Mouse (Mus musculus) ovary, postnatal 36 days (tissue): ENCODE measurements at regions not wholly inside any gene's neighbourhood (a gene's known extent, or its start where the extent isn't known, plus 50 kb on each side); places are given as distances from the start of the nearest gene placed in this dataset.
A peak's percentile ranks its signal among the peaks of the same experiment; 100 is the strongest.

Experiments
- DNase-seq: peaks from one replicate; pipeline ENCODE4 v3.0.0; 2022; ENCODE audit warnings: low spot score, mixed read lengths

DNA sequence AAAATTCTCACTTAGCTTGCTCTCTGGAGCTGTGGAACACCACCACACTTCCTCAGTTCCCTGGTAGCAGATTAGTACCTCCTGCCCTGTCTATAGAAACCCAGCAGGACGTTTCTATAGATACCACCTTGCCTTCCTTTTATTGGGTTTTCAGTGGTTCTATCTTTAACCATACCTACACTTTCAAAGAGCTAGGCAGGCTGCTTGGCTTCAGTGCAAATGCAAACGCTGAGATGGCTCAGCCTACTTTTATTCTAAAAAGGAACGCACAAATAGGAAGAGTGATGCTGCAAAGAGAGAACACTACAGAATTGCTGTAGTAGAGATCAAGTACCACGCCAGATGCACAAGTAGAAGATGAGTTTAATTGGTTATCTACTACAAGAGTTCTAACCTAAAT lies 120.9 kb upstream of the Ifne start:
- DNase-seq: no peak

DNA sequence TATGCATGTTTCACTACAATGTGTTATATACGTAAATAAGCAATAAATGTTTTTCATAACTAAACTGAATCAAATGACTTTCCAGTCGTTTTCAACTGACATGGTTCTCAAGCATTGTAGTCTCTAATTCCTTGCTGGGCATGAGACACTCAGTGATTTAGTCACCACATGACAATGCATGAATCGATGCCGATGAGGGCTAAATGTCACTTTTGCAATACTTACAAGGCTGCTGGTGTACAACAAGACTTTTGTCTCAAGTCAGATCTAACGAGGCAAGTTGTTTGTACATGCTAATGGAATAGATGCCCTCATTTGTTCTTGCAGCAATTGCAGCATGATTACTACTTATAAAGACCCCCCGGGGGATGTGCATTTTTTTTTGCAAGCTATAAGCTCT lies 120.2 kb upstream of the Ifne start:
- no peak for DNase-seq

DNA sequence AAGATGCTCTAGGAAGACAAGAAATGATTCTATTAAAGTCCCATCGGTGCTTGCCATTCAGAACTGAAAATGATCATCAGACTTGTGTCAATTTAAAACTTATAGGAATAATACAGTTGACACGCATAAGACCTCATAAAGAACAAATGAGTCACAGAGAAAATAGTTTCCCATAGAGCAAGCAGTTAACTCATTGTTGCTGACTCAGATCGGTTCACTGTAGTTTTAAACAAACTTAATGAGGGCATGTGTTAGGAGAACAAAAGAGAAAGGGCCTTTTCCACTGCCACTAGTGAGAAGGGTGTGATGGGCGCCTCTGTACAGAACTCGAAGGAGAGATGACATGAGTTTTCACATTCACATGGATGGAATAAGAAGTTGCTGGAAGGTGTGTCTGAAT lies 118.3 kb upstream of the Ifne start:
- no peak for DNase-seq

DNA sequence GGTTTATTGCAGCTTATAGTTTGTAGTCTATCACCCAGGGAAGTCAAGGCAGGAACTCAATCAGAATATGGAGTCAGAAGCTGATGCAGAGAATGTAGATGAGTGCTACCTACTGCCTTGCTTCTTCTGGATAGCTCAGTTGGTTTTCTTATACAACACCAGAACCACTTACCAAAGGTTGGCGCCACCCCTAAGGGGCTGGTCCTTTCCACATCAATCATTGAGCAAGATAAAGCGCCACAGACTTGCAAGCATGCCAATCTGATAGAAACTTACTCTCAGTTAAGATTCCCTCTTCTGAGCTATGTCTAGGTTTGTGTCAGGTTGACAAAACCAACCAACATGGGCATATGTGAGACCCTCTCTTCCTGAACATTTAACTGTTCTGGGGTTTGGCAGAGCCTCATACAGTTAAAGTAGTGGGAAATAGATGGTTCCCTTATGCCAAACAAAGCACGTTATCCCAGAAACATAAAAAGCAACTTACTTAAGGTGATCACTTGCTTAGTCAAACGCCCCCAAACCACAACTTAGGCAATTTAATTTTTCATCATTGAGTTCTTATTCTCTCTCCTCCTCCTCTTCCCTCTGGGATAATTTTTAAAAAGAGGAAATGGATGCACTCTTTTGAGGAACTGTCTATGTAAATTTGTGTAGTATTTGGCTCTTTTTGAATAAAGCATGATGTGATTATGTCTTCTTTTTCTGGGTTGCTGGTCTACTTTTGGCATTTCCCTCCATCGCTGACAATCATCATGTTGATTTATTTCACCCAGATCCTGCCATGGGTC lies 115.3 kb upstream of the Ifne start:
- DNase-seq: no peak

DNA sequence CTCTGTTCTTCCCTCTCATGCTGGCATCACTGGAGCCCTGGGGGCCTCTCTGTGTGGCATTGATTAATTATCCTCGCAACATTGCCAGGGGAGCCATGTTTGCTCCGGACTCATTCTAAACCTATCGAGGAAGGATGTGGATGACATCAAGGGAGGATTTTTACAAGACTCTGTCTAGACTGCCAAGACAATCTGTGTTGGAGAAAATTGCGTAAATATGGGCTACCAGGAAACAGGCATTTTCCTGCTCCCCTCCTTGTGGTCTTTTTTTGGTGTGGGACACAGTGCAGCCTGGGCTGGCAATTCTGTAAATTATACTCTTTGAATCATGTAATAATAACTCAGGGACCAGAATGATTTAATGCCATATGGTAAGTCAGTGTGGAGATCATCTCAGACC lies 114.5 kb upstream of the Ifne start:
- no peak for DNase-seq

DNA sequence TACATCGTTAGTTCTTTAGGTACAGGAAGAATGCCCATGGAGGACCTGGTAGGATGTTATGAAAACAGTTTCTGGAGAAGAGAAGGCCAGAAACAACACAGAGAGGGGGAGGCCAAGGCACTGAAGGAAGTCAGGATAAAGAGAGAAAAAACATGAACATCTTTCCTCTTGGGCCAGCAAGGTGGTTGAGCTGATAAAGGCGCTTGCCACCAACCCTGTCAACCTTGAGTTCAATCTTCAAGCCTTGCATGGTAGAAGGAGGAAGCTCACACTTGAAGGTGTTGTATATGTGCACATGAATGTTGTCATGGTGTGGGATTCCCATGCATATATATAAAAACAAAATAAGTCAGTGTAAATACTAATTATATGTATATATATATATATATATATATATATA lies 112.5 kb upstream of the Ifne start:
- DNase-seq: no peak

DNA sequence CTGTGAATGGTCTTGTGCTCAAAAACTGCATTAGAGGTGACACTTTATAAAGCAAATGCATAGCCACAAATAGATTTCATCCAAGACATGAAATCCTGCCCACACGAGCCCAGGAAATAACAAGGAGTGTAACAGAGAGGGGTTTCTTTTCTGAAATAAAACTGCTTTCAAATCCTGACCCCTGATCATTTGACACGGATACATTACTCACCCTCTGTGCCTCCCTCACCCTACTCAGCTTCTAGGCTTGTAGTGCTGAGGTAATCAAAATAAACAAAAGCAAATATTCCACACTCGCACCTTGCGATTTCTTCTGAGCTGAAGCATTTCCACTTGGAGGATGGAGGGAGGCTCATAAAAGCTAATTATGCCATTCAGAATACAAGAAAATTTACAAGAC lies 108.4 kb upstream of the Ifne start:
- no peak for DNase-seq

DNA sequence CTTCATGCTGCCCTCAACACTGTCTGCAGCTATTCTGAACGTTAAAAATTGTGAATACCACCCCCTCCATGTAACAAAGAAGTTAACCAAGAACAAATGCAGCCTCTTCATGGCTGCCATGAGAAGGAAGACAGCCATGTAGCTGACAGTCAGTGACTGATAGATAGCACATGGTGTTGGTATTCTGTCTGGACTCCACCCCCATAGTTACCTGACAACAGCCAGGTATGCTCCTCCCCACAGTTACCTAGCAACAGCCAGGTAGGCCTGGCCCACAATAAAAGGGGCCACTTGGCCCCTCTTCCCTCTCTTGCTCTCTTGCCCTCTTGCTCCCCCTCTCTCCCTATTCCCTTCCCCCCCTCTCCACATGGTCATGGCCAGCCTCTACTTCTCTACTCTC lies 107.1 kb upstream of the Ifne start:
- no peak for DNase-seq

DNA sequence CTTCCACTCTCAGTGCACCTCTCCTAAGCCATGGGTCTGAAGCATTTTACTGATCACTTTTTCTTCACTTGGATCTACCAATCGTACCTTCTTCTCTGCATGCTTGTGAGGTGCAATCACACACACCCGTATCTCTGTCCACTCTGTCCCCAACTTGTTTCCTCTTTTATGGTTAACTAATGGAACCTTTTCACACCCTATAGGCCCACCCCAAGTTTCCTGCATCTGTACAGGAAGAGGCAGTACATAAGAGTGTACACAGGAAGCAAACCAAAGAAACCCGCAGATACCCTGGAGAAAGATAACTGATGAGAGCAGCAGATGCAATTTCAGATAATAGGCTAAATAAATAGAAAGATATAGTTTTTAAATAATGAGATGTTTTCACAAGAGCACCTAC lies 102.5 kb upstream of the Ifne start:
- no peak for DNase-seq

DNA sequence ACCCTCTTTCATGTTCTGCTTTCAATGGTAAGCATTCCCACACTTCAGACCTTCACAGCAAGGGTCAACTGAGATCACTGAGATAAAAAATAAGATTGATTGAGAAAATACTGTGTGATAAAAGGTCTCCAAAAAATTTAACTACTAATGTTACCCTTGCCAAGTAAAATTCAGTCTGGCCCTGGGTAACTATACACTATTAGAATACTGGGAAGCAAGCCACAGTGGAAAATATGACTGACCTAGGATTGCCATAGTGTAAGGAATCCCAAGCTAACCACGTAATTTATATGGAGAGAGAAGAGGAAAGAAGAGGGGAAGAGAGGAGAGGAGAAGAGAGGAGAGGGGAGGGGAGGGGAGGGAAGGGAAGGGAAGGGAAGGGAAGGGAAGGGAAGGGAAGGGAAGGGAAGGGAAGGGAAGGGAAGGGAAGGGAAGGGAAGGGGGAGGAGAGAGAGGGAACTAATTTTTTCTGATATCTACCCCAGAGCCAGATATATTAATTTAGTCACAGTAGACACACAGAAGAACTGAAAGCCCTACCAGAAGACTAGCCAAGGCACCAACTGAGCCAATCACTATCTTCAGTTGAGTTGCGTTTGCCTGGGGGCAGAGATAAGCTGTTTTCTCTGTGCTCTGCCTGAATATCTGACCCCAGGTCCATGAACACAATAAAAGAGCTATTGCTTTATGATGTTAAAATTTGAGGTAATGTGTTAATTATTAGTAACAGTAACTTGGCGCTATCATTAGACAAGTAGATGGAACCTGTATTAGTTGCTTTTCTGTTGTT lies 97.3 kb upstream of the Ifne start:
- DNase-seq: no peak

DNA sequence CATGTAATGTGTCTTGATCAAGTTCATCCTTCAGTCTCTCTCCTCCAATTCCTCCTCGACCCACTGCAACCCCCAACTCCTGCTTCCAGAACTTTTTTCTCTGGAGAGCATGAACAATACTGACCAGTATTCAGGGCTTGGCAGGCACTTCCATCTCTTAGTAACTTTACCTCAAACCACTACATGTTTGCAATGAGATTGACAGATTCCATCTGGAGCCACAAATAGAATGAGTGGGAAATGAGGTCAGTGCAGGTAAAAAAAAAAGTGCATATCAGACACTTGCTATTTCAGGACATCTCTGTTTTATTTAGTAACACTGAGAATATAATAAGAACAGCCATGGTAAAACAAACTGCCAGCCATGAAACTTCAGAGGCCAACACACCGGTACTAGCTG lies 94.5 kb upstream of the Ifne start:
- no peak for DNase-seq

DNA sequence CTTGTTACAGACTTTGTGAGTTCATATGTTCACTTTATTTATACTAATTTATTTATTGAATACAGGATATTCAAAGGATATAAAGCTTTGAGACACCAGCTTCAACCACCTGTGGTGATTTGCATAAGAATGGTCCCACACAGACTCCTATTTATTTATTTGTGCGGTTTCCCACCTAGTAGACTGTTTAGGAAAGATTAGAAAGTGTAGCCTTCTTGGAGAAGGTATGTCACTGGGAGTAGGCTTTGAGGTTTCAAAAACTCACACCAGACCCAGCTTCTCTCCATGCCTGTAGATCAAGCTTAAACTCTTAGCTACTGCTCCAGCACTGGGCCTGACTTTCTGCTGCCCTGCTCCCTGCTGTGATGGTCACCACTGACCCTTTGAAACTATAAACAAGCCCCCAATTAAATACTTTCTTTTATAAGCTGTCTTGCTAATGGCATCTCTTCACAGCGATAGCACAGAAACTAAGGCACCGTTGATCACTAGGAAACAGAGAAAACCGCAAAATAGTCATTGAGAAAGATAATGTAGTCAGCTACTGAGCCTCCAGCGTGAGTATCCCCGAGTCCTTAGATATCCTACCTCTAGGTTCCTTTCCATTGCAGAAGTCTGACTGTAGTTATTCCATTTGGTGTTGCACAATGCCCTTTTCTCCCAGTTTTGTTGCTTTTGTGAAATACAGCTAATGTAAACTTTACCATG lies 89.3 kb upstream of the Ifne start:
- no peak for DNase-seq

DNA sequence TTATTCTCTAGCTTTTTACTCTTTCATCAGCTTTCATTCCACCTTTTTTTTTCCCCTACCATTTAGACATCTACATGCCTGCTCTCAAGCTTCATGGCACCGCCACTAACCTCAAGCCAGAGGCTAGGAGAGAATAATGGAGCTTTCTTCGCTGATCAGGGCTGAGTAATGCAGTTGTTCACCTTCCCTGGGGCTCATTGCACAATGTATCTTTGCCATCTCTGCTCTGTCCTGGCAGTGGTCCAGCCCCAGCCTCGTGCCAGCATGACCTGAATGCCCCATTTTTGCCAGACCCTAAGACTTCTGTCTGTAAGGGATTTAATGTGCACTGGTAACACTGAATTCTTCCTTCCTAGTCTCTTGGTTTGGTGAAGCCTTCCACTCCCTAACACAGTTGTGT lies 79.6 kb upstream of the Ifne start:
- DNase-seq: no peak

DNA sequence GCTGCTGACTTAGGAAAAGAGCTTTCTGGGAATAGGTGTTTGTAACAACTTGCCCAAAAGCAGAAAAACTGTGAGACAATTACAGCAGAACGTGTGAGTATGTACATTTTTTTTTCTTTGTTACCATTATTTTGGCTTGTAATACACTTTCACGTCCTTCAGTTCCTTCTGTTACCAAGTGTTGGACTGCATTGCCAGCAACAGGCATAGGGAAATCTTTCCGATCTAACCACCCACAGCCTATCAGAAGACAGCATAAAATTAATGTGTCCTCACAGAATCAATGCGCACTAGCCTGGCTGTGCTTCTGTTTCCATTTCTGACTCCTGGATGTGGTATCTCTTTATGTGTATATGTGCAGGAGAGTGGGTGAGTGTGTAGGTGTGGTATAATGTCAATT lies 76.6 kb upstream of the Ifne start:
- no peak for DNase-seq

DNA sequence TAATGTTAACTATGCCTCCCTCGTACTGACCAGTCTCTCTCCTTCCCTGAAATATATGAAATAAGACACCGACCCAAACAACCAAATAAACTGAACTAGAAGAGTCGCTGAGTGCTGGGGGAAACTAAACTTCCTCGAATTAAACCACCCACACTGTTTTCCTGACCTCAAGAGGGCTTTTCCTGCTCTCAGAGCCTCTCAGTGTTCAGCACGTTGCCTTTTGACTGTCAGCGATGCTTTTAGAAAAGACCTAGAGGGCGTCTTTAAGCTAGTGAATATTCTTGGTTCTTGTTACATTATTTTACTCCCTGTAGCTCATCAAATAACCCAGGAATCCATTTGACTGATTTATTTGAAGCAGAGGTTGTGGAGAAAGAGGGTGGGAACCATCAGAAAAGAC lies 76.2 kb upstream of the Ifne start:
- no peak for DNase-seq

DNA sequence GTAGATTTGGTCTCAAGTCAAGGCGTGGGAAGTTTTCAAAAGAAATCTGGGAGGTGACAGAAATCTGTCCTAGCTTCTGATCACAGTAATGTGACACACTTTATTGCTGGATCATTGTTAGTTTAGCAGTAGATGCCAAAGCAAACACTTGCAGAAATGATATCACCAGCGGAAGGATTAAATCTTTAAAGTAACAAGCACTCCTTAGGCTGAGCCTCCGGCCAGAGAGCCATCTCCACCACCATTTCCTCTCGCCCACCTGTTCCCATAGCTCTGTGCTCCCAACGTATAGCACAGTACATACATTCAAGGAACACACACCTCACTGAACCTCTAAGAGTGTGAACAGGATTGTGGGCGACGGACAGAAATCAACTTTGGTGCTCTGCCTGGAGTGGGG lies 75.6 kb upstream of the Ifne start:
- no peak for DNase-seq

DNA sequence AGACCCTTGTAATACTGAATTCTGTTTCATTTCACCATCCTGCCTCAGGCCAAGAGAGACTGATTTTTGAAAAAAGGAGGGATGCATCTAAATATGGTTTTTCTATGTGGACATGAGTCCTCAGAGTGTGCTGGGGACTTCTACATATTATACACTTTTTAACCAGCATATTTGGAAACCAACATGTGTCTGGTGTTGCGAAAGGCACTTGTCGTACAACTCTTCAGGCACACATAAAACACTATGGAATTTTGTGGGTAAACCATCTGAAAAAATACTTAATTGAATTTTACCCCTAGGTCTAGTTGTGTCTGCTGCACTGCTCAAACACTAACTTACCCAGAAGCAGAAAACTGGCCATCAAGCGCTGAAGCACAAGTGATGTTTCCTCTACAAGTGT lies 74.0 kb upstream of the Ifne start:
- DNase-seq: no peak

DNA sequence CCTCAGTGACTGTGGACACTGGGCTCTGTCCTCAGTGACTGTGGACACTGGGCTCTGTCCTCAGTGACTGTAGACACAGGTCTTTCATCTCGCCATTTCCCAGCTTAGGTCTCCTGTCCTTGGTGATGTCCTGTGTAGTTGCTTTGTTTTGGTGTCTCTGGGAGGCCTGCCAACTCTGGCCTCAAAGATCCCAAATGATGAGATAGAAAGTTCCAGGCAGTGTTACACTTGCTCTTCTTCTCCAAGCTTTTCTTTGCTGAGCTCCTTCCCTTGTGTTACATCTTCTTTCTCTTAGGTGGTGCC lies 71.0 kb upstream of the Ifne start:
- peak; percentile 7 for DNase-seq

DNA sequence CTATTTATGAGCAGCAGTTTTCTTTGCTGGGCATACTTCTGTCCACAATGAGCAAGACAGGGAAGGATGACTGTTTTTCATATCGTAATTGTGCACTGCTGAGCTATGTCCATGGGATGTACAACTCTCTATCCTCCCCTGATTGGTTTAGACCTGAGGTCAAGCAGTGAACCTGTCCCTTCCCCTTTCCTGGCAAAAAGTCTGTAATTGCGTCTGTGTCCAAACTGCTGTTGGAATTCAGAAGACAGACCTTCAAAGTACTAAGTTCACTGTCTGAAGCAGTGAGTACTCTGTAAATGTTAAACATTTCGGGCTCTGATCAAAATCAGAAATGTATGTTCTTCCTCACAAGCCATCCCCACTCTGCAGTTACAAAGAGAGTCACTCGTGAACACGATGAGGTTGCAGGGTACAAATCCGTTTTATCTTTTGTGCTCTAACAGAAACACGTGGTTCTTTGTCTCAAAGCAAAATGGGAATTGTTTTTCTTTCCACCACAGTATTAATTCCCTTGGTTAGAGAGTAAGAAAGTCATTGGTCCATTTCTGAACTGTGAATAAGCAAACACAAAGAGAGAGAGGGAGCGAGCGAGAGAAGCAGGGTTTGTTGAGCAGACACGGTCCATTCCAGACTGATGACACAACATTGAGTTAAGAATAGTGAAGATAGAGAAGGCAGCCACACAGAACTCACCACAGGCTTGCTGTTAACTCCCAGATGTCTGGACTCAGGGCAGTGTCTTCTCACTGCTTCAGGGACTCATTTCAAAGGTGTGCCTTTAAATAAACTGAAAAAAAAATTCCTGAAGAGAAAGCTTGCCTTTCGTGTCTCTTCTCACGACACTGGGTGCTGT lies 70.4 kb upstream of the Ifne start:
- no peak for DNase-seq

DNA sequence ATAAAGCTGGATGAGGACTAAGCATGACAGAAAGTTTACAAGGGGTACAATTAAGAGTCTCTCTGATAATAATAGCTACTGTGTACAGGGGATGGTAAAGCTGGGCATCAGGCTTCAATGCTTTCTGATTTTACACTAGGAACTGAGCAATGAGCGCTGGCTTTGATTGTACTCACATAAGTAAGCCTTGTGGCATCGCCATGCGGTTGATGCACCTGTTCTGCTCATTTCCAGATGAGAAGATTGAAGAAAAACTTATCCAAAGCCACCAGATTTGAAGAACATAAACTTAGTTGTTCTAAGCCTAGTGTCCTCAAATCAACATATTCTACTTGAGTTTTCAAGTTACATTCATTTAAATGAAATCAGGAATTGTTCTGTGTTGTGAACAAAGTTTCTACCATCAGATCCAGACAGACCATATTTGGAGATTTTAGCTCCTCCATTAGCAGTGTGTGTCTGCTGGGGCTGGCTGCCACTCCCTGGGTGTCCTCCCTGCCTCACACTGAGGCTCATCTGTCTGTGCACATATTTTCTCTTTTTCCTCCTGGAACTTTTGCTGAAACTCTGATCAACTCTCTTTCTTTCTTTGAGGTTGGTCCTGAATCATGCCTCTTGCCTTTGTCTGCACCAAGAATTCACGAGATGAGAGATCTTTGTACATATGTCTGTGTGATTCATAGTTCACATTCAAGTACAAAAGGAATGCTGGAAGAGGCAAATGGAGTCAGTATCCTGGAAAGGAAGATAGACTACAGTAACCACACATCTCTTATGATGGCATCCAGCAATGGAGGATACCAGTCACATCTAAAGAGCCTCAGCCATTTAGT lies 68.2 kb upstream of the Ifne start:
- DNase-seq: no peak

DNA sequence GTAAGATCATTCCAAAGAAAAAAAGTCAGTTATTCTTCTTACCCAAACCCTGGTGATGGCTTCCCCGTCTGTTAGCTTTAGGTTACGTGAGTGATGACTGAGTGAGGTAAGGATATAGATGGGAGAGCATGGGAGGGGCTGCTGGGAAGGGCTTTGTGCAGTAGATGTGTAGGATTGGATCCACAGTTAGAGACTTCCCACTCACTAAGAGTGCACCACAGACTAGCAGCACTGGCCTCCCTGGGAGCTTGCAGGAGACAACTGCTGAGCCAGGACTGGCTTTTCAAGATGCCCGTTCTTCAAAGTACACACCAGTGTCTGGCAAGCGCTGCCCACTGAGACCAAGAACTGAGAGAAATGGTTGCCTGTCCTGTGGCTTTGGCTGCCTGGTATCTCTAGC lies 62.0 kb upstream of the Ifne start:
- DNase-seq: no peak

DNA sequence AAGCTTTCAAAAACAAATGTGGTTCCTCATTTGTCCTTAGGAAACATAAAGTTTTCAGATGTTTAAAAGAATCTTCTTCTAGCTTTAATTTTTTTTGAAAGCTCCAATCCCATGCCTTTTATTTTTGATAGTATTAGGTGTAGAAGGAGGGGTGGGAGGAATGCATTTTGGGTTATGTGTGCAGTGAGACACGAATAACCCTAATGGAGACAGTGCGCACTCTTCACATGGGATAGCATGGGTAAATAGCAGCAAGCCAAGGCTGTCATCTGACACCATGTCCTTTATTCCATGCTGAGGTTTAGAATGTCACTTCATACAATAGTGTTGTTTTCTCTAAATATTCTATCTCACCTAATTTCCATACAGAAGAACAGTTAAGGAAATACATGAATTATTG lies 60.7 kb upstream of the Ifne start:
- no peak for DNase-seq
